Mouse (Mus musculus): Measurements from ENCODE around the gene Iqcd. TPM values are rescaled to one million over a fixed set of nuclear protein-coding genes. Genes with fewer than 3 reads are reported as not detected.

Gene Iqcd
- polyA plus RNA-seq, 1 experiment from 2014 or later: 1.0 TPM

DNA sequence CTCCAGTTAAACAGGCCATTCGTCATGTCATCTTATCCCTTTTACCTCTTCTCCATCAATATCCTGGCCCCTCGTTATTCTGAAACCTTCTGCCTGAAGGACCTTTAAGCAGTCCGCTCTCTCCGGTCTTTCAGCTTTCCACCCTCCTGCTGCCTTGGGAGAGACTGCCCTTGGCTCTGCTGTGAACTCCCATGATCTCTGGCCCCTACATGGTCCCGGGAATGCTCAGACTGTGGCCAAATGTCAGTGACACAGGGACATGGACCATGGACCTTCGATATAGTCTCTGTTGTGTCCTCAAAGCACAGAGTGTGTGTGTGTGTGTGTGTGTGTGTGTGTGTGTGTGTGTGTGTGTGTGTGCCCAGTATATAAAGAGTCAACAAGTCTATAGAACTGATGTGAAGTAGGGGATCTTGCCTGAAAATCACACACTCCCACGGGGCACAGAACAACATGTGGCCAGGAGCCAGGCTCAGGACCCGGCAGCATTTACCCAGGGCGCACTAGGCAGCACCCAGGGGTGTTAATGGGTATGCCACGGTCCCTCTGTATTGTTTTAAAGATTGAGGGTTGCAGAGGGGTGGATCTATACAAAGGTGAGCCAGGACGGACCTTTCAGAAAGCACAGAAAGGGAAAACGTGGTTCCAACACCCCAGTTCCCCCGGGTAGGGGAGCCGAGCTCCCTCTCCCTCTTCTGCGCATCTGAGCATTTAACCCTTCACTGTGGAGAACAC is 23.5 kb upstream of the Iqcd start:
- ATAC-seq (ENCODE audit: low read depth): no peak
- Histone ChIP-seq H3K4me2 (peak overlapping the region; percentile 23), H3K36me3 (no peaks in the 10 kb centered on the region), H3K4me3 (no peak overlapping the region), H3K4me1 (replicated peaks) (peaks cover 96% of the 10 kb centered on the region), H3K27ac (replicated peaks) (peak overlapping the region; percentile 96), H3K9ac (peak overlapping the region; percentile 38), H3K27me3 (no peaks in the 10 kb centered on the region), H3K9me3 (no peaks in the 10 kb centered on the region)
- 19% methylated on average over 15 of the region's 15 CpGs for WGBS

DNA sequence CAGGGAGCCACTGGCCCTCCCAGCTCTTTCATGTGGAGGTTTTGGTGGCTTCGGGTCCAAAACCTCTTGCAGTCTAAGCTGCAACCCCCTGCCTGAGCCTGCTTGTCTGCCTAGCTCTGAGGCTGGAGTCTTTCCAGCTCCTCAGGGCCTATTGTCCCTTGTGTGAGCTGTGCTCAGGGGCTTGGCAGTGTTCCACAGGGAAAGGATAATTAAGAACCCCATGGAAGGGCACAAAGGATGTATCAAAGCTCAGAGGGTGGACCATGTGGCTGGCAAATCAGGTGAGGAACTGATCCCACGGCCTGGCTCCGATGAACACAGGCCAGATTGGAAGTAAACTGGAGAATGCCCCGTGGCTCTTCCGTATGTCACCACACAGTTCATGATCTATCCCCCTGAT is 22.7 kb upstream of the Iqcd start:
- peak overlapping the region; percentile 38 for H3K9ac ChIP-seq
- H3K27me3 ChIP-seq: no peaks in the 10 kb centered on the region
- WGBS: 27% methylated on average over 5 of the region's 5 CpGs
- H3K4me3 ChIP-seq: no peak overlapping the region
- H3K9me3 ChIP-seq: no peaks in the 10 kb centered on the region
- H3K36me3 ChIP-seq: no peaks in the 10 kb centered on the region
- peak; percentile 45 for ATAC-seq (ENCODE audit: low read depth)
- peak overlapping the region; percentile 96 for H3K27ac ChIP-seq (replicated peaks)
- peak overlapping the region; percentile 39 for H3K4me2 ChIP-seq
- peaks cover 96% of the 10 kb centered on the region for H3K4me1 ChIP-seq (replicated peaks)

DNA sequence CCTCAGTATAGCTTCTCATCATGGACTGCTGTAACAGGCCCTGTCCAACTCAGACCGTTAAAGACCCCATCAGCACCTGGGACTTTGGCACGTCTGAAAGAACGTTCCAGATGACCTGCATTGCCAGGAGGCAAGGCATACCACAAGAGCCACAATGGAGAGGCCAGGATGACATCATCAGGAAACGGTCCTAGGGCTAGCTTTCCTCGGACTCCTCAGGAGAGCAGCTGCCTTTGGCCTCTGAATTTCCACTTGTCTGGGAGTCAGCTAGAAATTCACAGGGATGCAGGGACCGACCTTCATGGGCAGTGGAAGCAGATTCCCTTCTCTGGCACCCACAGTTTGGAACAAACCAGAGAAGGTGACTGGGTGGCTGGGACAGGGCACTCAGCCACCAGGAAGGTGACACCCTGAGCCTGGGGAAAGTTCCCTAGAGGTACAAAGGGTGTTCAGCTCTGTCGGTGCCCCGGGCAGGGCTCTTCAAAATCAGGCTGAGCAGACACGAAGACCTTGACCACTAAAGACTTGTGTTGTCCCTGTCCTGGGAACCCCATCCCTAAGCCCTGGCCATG is 22.0 kb upstream of the Iqcd start:
- peak overlapping the region; percentile 47 for H3K9ac ChIP-seq
- peak overlapping the region; percentile 96 for H3K27ac ChIP-seq (replicated peaks)
- H3K4me1 ChIP-seq (replicated peaks): peaks cover 98% of the 10 kb centered on the region
- no peaks in the 10 kb centered on the region for H3K9me3 ChIP-seq
- H3K27me3 ChIP-seq: no peaks in the 10 kb centered on the region
- H3K36me3 ChIP-seq: no peaks in the 10 kb centered on the region
- H3K4me3 ChIP-seq: no peak overlapping the region
- ATAC-seq (ENCODE audit: low read depth): peak; percentile 6; the same call in 1 of the 2 replicates
- peak overlapping the region; percentile 39 for H3K4me2 ChIP-seq
- 34% methylated on average over 9 of the region's 9 CpGs for WGBS

DNA sequence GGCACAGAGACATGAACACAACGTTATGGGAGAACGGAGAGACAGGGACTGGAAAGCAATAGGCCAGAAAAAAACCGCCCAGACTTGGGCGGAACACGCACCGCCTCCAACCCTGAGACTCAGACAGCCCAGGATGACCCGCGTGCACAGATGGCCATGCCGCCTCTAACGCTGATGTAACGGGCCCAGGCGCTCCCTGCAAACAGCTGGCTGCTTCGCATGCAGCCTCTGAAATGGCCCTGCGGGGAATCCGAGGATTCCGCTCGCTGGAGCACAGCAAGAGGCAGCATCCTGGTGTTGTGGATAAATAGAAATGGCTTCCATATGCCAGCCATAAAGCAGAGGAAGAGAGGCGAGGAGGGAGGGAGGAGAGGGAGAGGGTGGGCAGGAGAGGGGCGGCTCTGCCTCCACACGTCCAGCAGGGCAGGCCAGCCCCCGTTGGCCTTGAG is 21.5 kb upstream of the Iqcd start:
- Histone ChIP-seq H3K27ac (replicated peaks) (peak overlapping the region; percentile 96), H3K4me2 (peak overlapping the region; percentile 39), H3K4me1 (replicated peaks) (peaks cover 97% of the 10 kb centered on the region), H3K27me3 (no peaks in the 10 kb centered on the region), H3K36me3 (no peaks in the 10 kb centered on the region), H3K9me3 (no peaks in the 10 kb centered on the region), H3K9ac (peak overlapping the region; percentile 47), H3K4me3 (no peak overlapping the region)
- peak; percentile 66 for ATAC-seq (ENCODE audit: low read depth)
- 6% methylated on average over 21 of the region's 21 CpGs for WGBS

DNA sequence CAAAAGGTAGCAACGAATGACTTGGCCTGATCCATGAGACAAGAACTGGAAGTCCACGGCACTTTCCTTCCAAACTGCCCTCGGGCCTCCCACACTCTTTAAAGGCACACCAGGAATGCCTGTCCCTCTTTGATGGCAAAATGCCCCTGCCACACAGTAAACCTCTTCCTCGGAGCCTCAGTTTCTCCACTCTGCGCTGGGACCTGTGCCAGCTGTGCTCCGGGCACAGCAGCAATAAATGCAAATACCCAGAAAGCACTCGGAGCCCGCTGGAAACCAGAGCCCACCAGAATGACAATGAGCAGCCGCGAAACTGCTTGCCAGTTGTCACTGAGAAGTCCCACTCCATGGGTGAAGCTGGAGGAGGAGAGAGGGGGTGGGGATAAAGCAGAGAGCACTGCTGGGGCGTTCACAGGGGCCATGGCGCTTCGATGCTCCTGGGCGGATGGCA is 21.0 kb upstream of the Iqcd start:
- Histone ChIP-seq H3K4me2 (peak overlapping the region; percentile 39), H3K9ac (peak overlapping the region; percentile 47), H3K4me3 (no peak overlapping the region), H3K36me3 (no peaks in the 10 kb centered on the region), H3K27me3 (no peaks in the 10 kb centered on the region), H3K9me3 (no peaks in the 10 kb centered on the region), H3K27ac (replicated peaks) (peak overlapping the region; percentile 96), H3K4me1 (replicated peaks) (peaks cover 94% of the 10 kb centered on the region)
- peak; percentile 57 for ATAC-seq (ENCODE audit: low read depth)
- WGBS: 10% methylated on average over 14 of the region's 14 CpGs

DNA sequence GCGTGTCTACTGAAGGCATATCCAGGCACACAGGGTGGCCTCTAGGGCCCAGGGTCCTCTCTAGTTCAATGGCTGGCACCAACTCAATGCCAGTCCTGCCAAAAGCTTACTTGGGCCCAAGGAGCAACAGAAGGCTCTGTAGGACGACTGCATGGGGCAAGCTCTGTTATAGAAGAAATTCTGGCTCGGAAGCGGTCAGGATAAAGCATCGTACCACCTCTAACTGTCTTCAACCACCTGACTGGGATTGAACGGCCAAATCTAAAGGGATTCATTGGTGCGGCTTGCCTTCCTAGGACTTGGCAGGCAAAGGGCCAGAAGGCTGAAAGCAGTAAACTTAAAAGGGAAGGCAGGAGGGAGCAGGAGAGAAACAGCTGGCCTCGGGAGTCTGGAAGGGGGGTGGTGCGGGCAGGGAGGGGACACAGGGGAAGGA is 20.5 kb upstream of the Iqcd start:
- H3K4me1 ChIP-seq (replicated peaks): peaks cover 89% of the 10 kb centered on the region
- H3K9ac ChIP-seq: peak overlapping the region; percentile 47
- H3K27ac ChIP-seq (replicated peaks): peak overlapping the region; percentile 96
- H3K4me2 ChIP-seq: peak overlapping the region; percentile 39
- H3K27me3 ChIP-seq: no peaks in the 10 kb centered on the region
- H3K4me3 ChIP-seq: no peak overlapping the region
- 28% methylated on average over 9 of the region's 9 CpGs for WGBS
- H3K36me3 ChIP-seq: no peaks in the 10 kb centered on the region
- H3K9me3 ChIP-seq: no peaks in the 10 kb centered on the region
- no peak for ATAC-seq (ENCODE audit: low read depth)

DNA sequence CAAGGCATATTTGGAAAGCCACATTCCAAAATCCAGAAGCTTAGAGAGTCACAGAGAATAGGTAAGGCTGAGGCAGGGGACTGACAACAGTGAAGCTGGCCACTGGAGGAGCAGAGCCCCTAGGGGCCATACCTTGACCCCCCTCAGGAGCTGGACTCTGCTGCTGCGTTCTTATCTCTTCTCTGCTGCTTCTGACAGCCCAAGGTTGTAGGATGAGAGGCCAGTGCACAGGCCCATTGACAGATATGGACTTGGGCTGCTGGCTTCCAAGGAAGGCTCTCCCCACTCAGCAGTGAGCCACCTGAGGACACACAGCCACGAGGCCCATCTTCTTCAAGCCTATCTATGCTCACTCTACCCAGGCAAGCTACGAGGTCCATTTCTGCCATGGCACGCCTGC is 19.9 kb upstream of the Iqcd start:
- Histone ChIP-seq H3K27ac (replicated peaks) (peak overlapping the region; percentile 96), H3K9ac (peak overlapping the region; percentile 47; the same call in 1 of the 2 replicates), H3K9me3 (no peaks in the 10 kb centered on the region), H3K4me2 (peak overlapping the region; percentile 39), H3K36me3 (no peaks in the 10 kb centered on the region), H3K27me3 (no peaks in the 10 kb centered on the region), H3K4me1 (replicated peaks) (peaks cover 83% of the 10 kb centered on the region), H3K4me3 (no peak overlapping the region)
- 83% methylated on average over 4 of the region's 4 CpGs for WGBS
- no peak for ATAC-seq (ENCODE audit: low read depth)

DNA sequence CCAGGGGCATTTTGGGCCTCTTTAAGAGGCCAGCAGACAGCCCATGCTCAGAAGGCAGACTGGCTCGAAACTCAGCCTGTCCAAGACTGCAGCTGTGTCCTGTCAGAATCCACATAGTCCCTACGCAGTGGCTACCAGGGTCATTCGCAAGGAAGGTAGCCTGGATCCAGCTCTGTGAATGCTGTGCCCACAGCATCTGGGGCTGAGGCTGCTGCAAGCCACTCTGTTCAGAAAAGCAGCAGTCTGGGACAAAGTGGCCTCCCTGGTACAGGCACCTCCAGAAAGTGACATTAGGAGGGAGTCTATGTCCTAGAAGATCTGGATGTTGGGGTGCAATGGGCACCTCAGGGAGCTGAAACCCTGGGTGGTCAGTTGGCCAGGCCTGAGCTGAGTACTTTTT is 19.0 kb upstream of the Iqcd start:
- 93% methylated on average over 3 of the region's 3 CpGs for WGBS
- Histone ChIP-seq H3K9me3 (no peaks in the 10 kb centered on the region), H3K4me1 (replicated peaks) (peaks cover 83% of the 10 kb centered on the region), H3K4me2 (no peak overlapping the region), H3K36me3 (no peaks in the 10 kb centered on the region), H3K4me3 (no peak overlapping the region), H3K27ac (replicated peaks) (peak overlapping the region; percentile 96), H3K27me3 (no peaks in the 10 kb centered on the region), H3K9ac (0 out of 2 replicates have a peak overlapping the region, but pooled peaks have one; percentile 26)
- ATAC-seq (ENCODE audit: low read depth): no peak

DNA sequence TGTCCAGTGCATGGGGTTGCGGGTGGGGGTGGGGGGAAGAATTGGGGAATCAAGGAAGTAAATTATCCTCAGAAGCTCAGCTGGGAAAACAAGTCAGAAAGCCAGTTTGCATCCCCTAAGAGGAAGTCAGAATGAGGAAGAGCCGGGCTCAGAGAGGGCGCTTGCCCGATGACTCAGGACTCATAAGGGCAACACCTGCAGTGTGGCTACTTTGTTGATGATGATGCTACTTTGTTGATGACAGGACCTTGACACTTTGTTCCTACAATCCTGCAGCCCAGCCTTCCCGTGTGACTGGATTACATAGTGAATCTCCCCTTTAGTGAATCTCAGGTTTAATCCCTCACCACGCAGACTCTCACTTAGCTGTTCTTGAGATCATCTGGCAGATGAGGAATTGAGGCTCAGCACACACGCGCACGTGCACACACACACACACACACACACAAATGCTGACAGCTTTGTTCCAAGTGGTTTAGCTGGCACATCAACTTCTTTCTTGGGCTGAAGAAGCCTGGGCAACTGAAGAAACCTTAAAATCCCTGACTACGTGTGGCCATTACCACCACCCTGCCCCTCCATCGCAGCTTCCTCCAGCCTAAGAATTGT is 18.4 kb upstream of the Iqcd start:
- H3K4me3 ChIP-seq: no peak overlapping the region
- no peaks in the 10 kb centered on the region for H3K9me3 ChIP-seq
- 74% methylated on average over 11 of the region's 11 CpGs for WGBS
- no peaks in the 10 kb centered on the region for H3K27me3 ChIP-seq
- no peak for ATAC-seq (ENCODE audit: low read depth)
- H3K4me2 ChIP-seq: no peak overlapping the region
- no peaks in the 10 kb centered on the region for H3K36me3 ChIP-seq
- peak overlapping the region; percentile 71 for H3K27ac ChIP-seq (replicated peaks)
- peaks cover 80% of the 10 kb centered on the region for H3K4me1 ChIP-seq (replicated peaks)
- no peak overlapping the region for H3K9ac ChIP-seq

DNA sequence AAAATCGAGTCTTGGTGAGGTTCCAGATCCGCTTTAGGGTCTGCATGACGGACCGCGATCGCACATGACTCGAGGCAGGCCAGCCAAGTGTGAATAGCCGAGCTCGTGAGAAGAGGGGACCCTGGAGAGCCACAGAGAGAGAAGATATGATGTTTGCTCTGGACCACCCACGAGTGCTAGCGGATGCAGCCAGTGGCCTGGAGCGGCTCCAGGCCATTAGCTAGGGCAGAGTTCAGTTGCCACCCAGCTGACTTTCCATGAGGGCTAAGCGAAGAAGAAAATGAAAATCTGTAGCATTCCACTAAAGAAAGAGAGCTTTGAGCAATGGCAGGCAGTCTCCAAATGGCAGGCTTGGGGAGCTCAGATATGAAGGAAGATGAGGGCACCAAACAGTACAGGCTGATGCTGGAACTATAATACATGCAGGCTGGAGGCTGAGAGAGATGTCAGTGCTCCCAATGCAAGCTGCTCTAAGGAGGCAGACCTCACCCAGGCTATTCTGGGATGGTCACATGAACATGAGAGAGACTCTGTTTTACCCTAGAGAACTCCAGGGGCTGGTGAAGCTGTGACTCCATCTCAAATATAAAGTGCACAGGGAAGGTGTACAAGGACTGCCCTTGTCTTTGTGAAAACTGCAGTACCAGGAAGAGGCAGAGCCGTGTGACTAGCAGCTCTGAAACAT is 17.6 kb upstream of the Iqcd start:
- Histone ChIP-seq H3K9ac (0 out of 2 replicates have a peak overlapping the region, but pooled peaks have one; percentile 1), H3K9me3 (no peaks in the 10 kb centered on the region), H3K36me3 (no peaks in the 10 kb centered on the region), H3K4me1 (replicated peaks) (peaks cover 72% of the 10 kb centered on the region), H3K27ac (replicated peaks) (peak overlapping the region; percentile 71), H3K4me2 (0 out of 2 replicates have a peak overlapping the region, but pooled peaks have one; percentile 1), H3K4me3 (no peak overlapping the region), H3K27me3 (no peaks in the 10 kb centered on the region)
- no peak for ATAC-seq (ENCODE audit: low read depth)
- 25% methylated on average over 14 of the region's 14 CpGs for WGBS

DNA sequence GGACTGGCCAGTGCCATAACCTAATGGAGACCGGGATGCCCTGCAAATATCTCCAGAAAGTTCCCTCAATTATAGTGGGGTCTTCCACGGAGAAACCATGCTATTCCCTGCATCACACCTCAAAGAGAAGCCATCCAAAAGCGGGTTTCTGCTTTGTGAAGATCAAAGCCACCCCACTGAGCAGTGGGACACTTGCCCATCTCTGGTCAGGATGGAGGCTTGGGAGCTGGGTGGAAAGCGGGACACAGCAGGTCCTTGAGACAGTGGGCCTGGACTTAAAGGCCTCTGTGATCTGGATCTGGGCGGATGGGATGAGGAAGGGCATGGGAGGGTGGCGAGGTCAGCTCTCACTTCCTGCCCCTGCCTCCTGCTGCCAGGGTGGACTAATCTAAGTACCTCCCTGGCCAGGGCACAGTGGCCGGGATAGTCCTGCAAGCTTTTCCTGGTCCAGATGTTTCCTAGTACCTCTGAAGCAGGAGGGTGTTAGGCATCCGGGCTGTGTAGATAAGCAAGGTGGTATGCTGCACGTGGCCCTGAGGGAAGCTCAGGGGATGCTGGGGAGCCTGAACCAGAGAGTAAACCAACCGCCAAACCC is 14.2 kb upstream of the Iqcd start:
- Histone ChIP-seq H3K36me3 (no peaks in the 10 kb centered on the region), H3K27ac (replicated peaks) (no peak overlapping the region), H3K4me3 (no peak overlapping the region), H3K4me2 (no peak overlapping the region), H3K9me3 (no peaks in the 10 kb centered on the region), H3K27me3 (no peaks in the 10 kb centered on the region), H3K4me1 (replicated peaks) (peaks cover 66% of the 10 kb centered on the region), H3K9ac (no peak overlapping the region)
- ATAC-seq (ENCODE audit: low read depth): no peak
- WGBS: 72% methylated on average over 10 of the region's 10 CpGs

All from neural tube, embryonic 13.5 days (tissue).